Mouse (Mus musculus): ENCODE data around the gene Jsrp1.

The Jsrp1 gene

DNA sequence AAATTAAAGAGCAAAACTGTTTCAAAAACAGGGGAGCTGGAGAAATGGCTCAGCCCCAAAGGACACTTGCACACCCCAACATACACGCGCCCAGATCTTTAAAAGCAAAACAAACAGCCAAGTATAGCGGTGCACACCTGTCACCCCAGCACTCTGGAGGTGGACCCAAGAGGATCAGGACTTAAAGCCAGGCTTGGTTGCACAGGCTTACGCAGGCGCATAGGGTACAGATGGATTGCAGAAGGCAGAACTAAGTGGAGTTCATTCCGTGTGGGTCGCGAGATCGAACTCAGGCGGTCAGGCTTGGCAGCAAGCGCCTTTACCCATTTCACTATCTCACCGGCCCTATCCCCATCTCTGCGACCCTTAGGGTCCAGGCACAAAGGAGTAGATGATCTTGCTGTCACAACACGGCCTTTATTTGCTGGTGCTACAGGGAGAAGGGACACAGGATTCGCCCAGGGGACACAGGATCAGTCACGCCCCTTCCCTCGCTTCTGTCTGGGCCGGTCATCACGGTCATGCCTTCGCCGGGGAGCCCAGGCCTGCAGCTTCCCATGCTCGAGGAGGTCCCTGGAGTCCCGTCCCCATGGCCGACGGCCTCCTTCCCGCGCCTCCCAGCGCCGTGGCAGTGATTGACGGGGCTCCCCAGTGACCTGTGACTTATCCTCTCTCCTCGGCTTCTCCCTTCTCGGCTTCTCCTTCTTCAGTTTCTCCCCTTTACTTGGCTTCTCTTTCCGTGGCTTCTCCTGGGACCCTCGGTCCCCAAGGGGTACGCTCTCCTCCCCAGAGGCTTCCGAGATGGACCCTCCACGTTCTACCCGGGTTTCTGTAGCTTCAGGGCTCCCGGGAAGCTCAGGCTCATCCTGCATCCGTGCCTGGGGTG is 5.0 kb downstream of the Jsrp1 start:
- DNase-seq: no peak

GRCm38 (mm10) chr10:80807057-80807627 is 6.2 kb downstream of the Jsrp1 start:
- DNase-seq: peak; percentile 93

DNA sequence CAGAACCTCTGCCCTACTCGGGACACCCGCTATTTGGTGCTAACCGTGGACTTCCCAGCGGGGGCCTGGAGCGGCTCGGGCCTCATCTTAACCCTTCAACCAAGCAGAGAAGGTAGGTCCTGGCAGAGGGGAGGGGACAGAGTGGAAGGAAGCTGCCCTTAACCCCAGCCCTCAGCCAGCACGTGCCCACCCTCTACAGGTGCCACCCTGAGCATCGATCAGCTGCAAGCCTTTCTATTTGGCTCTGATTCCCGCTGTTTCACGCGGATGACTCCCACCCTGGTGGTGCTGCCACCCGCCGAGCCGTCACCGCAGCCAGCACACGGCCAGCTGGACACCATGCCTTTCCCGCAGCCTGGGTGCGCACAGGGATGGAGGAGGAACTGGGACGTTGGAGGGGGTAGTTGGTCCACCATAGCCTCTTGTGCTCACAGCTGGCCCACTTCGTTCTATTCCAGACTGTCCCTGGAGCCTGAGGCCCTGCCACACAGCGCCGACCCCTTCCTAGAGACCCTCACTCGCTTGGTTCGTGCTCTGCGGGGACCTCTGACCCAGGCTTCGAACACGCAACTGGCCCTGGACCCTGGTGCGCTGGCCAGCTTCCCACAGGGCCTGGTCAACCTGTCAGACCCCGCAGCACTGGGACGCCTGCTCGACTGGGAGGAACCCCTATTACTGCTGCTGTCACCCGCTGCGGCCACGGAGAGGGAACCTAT is 6.8 kb downstream of the Jsrp1 start:
- DNase-seq: no peak

- DNase-seq: peak; percentile 66
Observed at GRCm38 (mm10) chr10:80805925-80806324, 7.4 kb downstream of the Jsrp1 start.

GRCm38 (mm10) chr10:80805322-80805721 is 8.0 kb downstream of the Jsrp1 start:
- DNase-seq: no peak

DNA sequence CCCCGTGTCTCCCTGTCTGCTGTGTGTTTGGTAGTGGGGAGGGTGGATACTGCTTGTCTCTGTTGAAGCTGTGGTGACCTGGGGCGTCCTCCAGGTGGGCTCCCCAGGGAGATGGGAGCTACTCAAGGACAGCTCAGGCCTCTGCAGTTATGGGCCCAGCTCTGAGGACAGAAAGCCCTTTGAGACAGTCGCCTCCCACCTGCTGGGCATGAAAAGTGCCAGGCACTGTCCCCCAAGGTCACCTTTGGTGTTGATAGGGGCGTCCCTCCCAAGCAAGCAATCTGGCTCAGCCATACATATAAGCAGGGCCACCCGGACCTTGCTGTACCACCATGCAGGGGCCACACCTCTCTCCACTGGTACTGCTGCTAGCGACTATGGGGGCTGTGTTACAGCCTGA is 8.4 kb downstream of the Jsrp1 start, which contains the start of gene Amh:
Gene Amh, plus strand, starts transcription at position 328 of the 400 bp plus-strand sequence.
- DNase-seq: no peak

DNA sequence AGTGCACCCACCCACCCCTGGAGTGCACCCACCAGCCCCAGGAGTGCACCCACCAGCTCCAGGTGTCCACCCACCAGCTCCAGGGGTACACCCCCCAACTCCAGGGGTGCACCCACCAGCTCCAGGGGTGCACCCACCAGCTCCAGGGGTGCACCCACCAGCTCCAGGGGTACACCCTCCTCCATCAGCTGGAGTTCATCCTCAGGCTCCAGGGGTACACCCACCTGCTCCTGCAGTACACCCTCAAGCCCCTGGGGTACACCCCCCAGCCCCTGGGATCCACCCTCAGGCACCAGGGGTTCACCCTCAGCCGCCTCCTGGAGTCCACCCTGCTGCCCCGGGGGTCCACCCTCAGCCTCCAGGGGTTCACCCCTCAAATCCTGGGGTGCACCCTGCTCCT is 9.0 kb downstream of the Jsrp1 start:
- DNase-seq: no peak

- no peak for DNase-seq
Observed at GRCm38 (mm10) chr10:80802996-80803395, 10.3 kb downstream of the Jsrp1 start.

- DNase-seq: no peak
Observed at GRCm38 (mm10) chr10:80802204-80802912, 10.9 kb downstream of the Jsrp1 start.

DNA sequence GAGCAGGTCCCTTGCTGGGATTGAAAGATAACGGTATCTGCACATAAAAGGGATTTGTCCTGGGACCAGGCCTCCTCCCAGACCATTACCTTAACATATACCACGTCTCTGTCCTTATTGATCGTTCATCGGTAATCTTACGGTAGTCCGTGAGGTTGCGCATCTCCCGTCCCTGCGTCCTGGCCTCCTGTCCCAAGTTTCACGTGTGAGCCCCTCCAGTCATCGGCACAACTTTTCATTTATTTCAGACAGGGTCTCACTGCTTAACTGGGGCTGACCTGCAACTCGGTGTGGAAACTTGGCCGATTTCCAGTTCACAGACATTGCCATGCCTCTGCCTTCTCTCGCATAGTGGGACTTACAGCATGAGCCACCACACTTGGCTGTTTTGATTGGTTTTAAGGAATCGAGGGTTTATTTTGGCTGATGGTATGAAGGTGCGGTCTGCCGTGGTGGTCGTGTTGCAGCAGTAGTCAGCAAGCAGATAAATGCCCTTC is 14.2 kb downstream of the Jsrp1 start:
- DNase-seq: no peak

DNA sequence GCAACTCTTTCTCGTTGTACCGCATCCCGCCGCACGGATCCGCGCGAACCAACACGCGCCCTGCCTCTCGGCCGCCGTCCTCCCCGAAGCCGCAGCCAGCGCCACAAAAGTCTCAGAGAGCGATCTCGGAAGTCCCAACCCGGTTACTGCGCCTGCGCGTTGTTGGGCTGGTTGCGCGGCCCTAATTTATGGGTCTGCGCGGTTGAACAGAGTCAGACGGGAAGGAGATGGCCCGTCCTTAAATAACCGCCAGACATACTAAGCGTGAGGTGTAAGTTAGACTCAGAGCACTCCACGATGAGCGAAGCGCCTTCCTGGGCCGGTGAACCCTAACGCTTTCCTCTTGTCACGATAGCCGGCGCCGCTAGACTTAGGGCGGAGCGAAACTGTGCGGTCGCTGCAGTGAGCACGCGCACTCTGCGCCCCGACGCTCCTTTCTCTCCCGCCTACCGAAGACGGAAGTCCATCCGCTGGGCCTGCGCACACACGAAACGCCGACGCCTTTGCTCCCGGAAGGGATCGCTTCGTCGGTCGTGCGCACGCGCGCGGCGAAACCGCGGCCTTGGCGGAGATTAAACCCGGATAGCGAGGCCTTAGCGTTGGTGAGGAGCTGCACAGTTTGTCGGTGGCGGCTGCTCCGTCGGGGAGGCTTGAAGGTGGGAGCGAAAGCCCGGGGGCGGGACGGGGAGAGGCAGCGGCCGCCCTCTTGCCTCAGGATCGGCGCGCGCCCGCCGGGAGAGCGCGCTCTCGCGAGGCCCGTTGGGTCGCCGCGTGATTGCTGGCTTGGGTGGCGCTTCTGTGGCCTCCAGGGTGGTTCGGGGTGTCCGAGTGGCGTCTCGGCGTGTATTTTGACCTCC is 14.9 kb downstream of the Jsrp1 start, which contains the start of the genes Sf3a2 and Plekhj1:
Gene Sf3a2, plus strand, starts transcription at position 49 of the 857 bp plus-strand sequence.
Gene Plekhj1, minus strand, starts transcription at position 477 of the 857 bp plus-strand sequence.
- peak; percentile 97 for DNase-seq

DNA sequence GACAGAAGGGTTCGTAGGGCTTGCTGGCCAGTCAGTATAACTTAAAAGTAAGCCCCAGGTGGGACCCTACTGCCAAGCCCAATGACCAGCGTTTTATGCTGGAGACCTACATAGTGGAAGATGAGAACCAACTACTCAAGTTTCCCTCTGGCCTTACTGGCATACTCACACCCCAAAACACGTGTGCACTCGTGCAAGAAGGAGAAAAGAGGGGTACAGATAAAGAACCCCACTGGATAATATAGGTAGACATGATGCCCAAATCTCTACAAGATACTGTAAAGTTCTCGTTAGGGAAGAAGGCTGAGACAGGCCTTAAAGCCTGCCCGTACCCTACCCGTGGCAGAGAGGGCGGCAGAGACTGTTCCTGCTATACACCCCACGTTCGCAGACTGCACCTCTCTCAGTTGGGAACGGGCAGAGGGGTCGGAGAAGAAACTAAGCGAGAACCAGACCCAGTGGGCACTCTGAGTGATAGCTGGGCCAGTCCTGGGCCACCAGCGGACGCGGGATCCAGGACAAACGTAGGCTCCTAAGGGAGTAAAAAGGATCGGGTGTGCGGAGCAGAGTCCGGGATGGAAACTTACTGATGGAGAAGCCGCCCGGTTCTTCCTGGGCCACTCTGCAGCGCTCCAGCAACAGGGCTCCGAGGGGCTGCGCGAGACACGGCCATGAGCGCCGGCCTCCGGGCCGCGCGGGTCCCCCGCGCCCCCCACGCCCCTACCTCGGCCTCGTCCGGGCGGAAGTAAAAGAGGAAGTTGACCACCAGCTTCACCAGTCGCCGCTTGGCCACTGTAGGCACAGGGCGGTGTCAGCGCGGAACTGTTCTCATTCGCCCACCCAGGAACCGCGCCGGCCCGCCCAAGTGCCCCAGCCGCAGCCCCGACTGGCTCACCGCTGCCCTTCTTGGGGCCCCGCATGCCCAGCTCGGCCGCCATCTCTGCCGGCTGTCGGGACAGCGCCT is 15.8 kb downstream of the Jsrp1 start:
- DNase-seq: no peak

- DNase-seq: no peak
Observed at GRCm38 (mm10) chr10:80796307-80796848, 16.9 kb downstream of the Jsrp1 start.

GRCm38 (mm10) chr10:80794750-80795149 is 18.5 kb downstream of the Jsrp1 start:
- no peak for DNase-seq

- DNase-seq: no peak
Observed at GRCm38 (mm10) chr10:80793803-80794202, 19.5 kb downstream of the Jsrp1 start.

- no peak for DNase-seq
Observed at GRCm38 (mm10) chr10:80793033-80793784, 20.1 kb downstream of the Jsrp1 start.

- no peak for DNase-seq
Observed at GRCm38 (mm10) chr10:80792175-80793032, 20.9 kb downstream of the Jsrp1 start.

DNA sequence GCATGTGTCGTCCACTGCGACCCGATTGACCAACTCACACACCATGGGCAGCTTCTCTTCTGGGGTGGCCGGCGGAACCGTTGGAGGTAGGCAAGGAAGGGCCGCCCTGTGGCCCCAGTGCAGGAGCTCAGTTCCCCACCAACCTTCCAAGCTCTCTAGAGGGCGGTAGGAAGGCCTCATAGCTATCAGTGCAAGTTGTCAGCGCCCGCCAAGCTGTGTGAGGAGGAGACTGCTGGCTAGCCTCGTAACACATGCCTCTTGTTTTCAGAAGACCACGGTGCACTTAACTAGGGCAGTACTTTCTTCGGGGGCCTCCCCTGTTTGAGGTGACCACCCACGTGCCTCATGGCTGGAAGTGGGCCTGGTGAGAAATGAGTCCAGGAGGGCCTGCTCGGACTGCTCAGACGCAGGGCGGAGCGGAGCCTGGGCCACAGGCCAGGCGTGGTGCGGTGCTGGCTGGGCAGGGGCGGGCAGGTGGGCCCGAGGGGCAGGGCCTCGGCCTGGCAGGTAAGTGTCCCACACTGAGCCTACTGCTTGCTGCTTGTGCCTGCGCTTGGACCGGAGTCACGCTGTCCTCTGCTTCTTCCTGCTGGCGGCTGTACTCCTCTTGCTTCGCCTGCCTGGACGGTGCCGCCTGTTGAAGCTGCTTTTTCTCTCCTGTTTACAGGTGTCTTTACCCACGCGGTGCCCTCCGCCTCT is 21.7 kb downstream of the Jsrp1 start:
- peak; percentile 40 for DNase-seq
